Mouse (Mus musculus) activated CD4-positive, CD25-positive, alpha-beta regulatory T cell, adult 4 months (primary cell): Measurements from ENCODE around the gene Nfya. TPM values are rescaled to one million over a fixed set of nuclear protein-coding genes. Genes with fewer than 3 reads are reported as not detected.
A peak's percentile ranks its signal among the peaks of the same experiment; 100 is the strongest.

Source experiments
- ATAC-seq: one replicate; pipeline ENCODE4 v1.8.0; 2017
- polyA plus RNA-seq, 2 experiments: library from polyadenylated mRNA; unstranded; fragments of 100-300 nt; shearing (Covaris generic); gene quantifications; one replicate each; pipeline ENCODE4 v1.2.1; 2017

The Nfya gene
- 10 to 100 TPM in 1 of 2 experiments, 1 to 10 TPM in 1; 9.6 to 11.9 TPM for polyA plus RNA-seq

GRCm38 (mm10) chr17:48409380-48410298 lies at the start of gene Nfya, which contains the start of gene Oard1:
Nfya (minus strand) TSS chr17:48409906.
Oard1 (plus strand) TSS chr17:48410014.
- ATAC-seq: peak; percentile 72

DNA sequence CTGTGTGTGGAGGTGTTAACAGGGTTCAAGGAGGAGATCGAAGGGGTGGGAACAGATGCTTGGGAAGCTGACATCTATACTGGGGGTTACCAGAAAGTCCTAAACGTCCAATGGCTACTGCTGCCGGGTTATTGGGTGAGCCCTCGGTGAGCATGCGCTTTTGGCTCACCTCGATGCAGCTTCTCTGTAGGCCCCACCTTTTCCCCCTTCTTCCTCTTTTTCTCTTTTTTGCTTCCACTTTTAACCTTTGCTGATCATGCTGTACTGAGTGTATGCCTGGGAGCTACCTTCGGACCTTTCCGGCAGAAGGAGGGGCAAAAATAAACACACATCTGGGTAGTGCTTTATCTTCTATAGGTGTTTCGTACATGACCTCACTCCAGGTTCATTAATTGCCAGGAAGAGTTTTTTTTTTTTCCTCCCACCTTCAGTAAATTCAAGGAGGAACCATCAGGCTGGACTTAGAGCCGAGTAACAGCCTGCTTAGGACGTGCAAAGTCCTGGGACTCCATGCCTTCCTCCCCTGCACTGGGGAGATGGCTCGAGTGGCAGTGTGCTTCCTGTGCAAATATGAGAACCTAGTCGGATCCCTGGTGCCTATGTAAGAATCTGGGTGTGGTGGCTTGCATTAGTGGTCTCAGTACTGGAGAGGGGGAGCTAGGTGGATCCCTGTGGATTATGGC lies 48.4 kb upstream of the Nfya start:
- ATAC-seq: no peak

GRCm38 (mm10) chr17:48455955-48456354 lies 46.2 kb upstream of the Nfya start:
- ATAC-seq: no peak

- no peak for ATAC-seq
Measured at GRCm38 (mm10) chr17:48454688-48455087, 45.0 kb upstream of the Nfya start, which contains the start of gene Unc5cl. Unc5cl (plus strand) TSS chr17:48454901.

DNA sequence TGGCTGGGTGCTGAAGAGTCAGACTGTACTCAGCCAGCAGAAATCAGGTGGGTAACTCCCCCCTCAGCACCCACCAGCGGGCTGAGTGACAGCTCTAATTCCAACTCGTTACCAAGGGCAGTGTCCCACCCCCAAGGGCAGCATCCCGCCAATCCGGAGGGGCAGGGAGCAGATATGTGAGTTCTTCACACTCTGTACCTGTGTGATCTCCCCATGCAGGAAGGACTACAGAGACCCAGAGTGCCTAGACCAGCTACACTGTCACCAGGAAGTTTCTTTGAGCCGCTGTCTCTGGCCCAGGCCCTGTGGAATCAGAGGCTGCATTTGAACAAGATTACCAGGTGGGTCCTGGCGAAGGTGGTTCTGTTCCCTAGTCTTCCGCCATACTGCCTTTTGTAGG lies 44.5 kb upstream of the Nfya start:
- no peak for ATAC-seq

GRCm38 (mm10) chr17:48453489-48453888 lies 43.8 kb upstream of the Nfya start:
- ATAC-seq: no peak

DNA sequence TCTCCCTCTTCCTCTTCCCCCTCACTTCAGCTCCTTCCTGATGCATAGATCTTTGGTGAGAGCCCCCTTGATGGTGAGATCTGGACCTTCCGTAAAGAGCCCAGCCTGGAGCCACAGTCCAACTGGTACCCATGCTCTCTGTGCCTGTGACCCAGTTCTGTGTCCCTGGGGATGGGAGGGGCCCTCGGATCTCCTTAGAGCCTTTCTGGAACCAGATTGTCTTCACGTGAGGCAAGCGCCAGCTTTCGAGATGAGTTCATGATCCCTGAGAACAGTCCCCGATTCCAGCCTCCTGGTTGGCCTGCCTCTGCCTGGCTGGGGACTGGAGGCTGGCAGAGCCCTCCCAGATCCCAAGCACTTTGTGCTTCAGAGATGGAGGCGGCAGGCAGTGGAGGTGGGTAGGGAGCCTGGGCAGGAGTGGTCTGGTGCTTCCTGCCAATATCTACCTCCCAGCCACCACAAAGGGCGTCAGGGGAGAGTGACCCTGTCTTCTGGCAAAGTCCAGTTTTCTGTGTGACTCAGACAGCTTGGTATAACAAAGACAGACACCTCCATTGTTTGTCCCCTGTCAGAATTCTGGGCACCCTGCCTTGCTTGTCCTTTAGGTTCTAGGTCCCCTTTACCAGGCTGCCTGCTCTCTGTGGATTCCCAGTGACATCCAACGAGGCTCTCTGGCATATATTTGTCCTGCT lies 42.2 kb upstream of the Nfya start:
- ATAC-seq: no peak

DNA sequence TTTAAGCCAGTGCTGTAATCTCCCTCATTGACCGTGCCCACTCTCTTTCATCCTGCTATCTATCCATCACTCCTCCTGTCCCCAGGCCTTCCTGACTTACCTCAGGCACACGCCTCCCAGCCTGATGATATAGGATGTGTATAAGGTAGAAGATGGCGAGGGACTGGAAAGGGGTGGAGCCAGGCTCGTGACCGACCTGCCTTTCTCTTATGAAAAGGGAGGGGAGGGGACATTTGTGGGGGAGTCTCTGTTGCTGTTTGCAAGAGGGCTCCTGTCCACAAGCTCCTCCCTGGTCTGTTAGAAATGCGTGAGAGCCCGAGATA lies 41.6 kb upstream of the Nfya start, which contains the start of gene Tspo2:
TSS of gene Tspo2 (minus strand) at position 170 of the 323 bp plus-strand sequence.
- no peak for ATAC-seq

DNA sequence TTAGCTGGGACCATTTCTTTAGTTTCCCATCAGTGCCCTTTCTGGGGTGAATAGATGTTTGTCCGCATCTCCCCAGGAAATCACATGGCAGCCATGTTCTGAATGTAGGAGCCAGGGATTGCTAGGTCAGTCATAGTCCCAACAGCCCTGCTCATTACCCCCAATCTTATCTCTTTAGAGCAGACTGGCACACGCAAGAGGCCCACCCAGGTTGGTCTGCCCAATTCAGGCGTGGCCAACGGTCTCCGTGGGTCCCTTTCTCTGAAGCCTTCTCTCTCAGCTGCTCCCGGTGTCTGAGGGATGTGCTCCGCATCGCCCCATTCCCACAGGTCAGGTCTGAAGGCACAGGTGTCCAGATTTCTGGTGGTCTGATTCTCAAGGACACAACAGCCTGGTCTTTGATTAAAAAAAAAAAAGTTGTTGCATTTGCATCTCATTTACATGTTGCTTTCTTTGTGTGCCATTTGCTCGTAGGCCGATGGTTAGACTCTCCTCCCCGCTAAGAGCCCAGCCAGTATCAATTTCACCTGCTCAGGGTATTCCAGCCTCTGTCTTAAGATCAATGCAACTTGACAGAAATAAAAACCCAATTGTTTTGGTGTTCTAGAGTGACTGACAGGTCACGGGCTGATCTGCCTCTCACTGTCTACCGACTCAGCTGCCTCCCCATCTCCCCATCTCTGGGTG lies 41.1 kb upstream of the Nfya start:
- ATAC-seq: no peak

GRCm38 (mm10) chr17:48447675-48448074 lies 38.0 kb upstream of the Nfya start:
- ATAC-seq: no peak

DNA sequence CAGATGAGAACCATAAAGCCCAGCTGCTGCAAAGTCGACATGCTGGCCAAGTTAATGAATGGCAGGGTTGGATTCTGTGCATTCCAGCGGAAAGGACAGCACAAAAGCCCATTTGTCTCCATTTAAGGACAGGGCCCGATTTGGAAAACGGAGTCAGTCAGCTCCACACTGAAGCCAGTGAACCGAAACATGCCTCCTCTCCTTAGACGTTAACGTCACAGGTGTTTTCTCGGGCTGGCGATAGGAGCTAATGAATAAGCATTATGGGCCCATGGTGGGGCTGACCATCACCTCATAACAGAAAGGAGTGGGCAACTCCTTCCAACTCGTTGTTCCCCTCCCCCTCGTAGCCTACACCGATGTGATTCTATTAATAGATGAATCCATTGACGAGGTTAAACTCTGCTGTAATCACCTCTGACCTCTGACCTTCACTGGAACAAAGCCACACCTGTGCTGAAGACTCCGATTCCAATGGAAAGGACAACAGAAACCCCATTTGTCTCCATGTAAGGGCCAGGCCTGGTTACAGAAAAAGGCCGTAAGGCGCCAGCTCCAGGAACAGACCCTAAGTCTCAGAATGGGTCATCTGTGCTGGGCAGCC lies 33.9 kb upstream of the Nfya start:
- no peak for ATAC-seq

DNA sequence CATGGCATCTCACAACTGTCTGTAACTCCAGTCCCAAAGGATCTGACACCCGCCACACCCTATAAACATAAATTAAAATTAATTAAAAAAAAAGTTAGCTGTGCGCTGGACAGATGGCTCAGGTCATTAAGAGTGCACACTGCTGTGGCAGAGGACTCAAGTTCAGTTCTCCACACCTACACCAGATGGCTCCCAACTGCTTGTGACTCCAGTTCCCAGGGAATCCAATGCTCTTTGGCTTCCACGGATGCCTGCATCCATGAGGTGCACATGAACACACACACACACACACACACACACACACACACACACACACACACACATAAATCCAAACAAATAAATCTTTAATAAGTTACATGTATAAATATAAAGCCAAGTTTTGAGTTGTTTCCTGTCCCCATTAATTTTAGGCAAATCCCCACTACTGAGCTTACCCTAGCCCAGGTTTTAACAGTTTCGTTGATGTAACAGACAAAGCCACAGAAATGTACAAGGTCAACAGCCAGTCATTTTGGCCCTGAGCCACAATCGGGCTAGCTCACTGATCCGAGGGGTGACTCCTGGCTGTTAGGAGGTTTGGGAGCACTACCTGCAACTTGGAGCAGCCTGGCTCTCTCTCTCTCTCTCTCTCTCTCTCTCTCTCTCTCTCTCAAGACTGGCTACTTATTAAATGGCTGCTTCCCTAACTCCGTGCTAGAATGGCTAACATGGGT lies 33.2 kb upstream of the Nfya start:
- ATAC-seq: no peak

DNA sequence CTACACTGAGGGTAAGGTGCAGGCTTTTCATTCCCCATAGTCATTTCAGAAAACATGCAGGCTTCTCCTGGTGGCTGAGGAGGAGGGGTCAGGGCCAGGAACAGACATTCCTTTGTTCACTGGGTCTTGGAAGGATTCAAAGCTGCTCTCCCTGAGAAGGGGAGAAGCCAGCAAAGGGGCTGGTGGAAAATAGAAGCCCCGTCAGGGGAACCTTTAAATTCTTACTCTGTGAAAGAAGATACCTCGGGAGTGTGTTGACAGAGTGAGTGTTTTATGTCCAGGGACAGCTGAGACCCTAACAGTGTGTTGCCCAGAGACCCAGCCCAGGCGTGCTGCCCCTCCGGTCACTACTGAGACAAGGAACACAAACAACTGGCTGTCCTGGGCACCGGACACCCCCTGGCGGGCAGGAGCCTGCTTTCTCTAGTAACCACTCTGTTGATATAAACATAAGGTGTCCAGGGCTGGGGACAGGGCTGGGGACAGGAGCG lies 27.8 kb upstream of the Nfya start:
- ATAC-seq: no peak

- ATAC-seq: no peak
Measured at GRCm38 (mm10) chr17:48436487-48436886, 26.8 kb upstream of the Nfya start.

GRCm38 (mm10) chr17:48434479-48434878 lies 24.8 kb upstream of the Nfya start:
- ATAC-seq: no peak

GRCm38 (mm10) chr17:48433689-48434330 lies 24.1 kb upstream of the Nfya start:
- ATAC-seq: no peak

DNA sequence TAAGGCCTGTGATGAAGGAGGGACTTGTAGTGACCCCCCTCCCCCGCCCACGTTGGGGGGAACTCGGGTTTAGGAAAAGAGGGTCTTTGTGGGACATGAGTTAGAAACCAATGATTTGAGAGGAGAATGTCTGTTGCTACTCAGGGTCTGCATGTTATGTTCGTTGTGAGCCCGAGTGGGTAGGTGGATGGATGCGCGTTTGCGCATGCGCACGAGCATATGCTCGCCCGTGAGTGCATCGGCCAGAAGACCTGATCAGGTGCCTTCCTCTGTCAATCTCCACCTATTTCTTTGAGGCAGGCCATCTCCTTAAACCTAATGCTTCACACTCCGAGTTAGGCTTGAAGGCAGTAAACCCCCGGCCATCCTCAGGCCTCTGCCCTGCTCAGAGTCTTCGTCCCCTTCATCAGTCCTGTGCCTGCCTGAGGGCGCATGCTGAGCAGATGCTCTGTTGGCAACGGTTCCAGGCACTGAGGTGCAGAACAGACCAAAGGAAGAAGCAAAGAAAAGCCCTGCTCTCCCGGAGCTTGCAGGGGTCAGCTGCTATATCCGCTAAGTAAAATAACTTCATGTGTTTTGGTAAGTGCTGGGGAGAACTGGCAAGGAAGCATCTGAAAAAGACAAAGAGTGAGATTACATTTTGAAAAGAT lies 23.4 kb upstream of the Nfya start:
- no peak for ATAC-seq

DNA sequence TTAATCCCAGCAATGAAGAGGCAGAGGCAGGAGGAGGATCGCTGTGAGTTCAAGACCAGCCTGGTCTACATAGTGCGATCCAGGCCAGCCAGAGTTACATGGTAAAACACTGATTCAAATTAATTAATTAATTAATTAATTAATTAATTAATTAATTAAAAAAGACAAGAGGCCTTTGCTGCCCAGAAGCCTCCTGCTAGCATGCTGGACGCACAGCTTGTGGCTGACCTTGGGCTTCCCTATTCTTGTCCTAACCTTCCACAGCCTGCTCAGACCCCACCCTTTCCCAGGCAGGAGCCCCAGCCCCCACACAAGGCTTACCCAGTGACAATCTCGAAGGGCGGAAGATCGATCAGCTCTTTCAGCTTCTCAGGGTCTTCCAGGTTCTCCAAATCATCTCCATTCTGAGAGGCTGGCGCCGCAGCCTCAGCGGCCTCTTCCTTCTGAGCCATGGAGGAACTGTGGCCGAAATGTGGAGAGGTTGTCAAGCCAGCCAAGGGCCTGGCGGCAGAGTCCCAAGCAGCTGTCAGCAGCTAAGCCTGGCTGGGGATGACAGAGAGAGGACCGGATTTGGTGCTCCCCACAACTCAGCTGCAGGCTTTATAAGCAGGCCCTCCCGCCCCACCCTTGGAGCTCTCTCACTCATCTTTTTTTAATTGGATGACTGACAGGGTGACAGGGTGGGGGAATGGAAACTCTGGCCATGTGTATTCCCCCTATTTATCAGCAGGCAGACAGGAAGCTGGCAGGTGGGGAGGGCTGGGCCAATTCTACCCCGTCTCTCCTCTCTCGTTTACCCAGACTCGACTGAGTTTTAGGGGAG lies 22.7 kb upstream of the Nfya start, which contains the start of gene Apobec2:
TSS of gene Apobec2 (minus strand) at position 773 of the 823 bp plus-strand sequence.
- no peak for ATAC-seq

- ATAC-seq: no peak
Measured at GRCm38 (mm10) chr17:48431054-48431453, 21.3 kb upstream of the Nfya start.
